Mouse (Mus musculus) cerebellum, adult 11-12 months (tissue): ENCODE measurements around the gene Adra2b.

Source experiments
- DNase-seq: peaks from one replicate; pipeline ENCODE4 v3.0.0; 2022

The Adra2b gene

GRCm38 (mm10) chr2:127362459-127363281 is at the start of gene Adra2b:
Adra2b (plus strand) TSS chr2:127363208.
- peak; percentile 53 for DNase-seq

- DNase-seq, result no peak
Observed at GRCm38 (mm10) chr2:127313878-127314277, 49.1 kb upstream of the Adra2b start.

GRCm38 (mm10) chr2:127314467-127315154 is 48.4 kb upstream of the Adra2b start:
- DNase-seq, result no peak

- no peak for DNase-seq
Observed at GRCm38 (mm10) chr2:127315155-127315470, 47.9 kb upstream of the Adra2b start.

- DNase-seq, result no peak
Observed at GRCm38 (mm10) chr2:127316431-127316830, 46.6 kb upstream of the Adra2b start.

- DNase-seq, result no peak
Observed at GRCm38 (mm10) chr2:127318136-127318535, 44.9 kb upstream of the Adra2b start.

GRCm38 (mm10) chr2:127319071-127319470 is 43.9 kb upstream of the Adra2b start:
- no peak for DNase-seq

GRCm38 (mm10) chr2:127322671-127323285 is 40.2 kb upstream of the Adra2b start:
- no peak for DNase-seq

GRCm38 (mm10) chr2:127323667-127324066 is 39.3 kb upstream of the Adra2b start:
- no peak for DNase-seq

- DNase-seq, result no peak
Observed at GRCm38 (mm10) chr2:127324456-127324855, 38.6 kb upstream of the Adra2b start.

- DNase-seq, result no peak
Observed at GRCm38 (mm10) chr2:127328090-127328851, 34.7 kb upstream of the Adra2b start.

GRCm38 (mm10) chr2:127332807-127333570 is 30.0 kb upstream of the Adra2b start:
- no peak for DNase-seq

GRCm38 (mm10) chr2:127333945-127334603 is 28.9 kb upstream of the Adra2b start:
- DNase-seq, result no peak

- no peak for DNase-seq
Observed at GRCm38 (mm10) chr2:127335078-127335541, 27.9 kb upstream of the Adra2b start.

- DNase-seq, result peak; percentile 54
Observed at GRCm38 (mm10) chr2:127335767-127336496, 27.1 kb upstream of the Adra2b start, which contains the start of gene Dusp2. Dusp2 (plus strand) TSS chr2:127336159.

- DNase-seq, result no peak
Observed at GRCm38 (mm10) chr2:127336497-127336832, 26.5 kb upstream of the Adra2b start.

GRCm38 (mm10) chr2:127336885-127337284 is 26.1 kb upstream of the Adra2b start:
- DNase-seq, result no peak

- DNase-seq, result peak; percentile 46
Observed at GRCm38 (mm10) chr2:127337531-127337930, 25.5 kb upstream of the Adra2b start.

GRCm38 (mm10) chr2:127338012-127338411 is 25.0 kb upstream of the Adra2b start:
- DNase-seq, result no peak

- no peak for DNase-seq
Observed at GRCm38 (mm10) chr2:127338416-127338815, 24.6 kb upstream of the Adra2b start, which contains the start of gene Astl. Astl (plus strand) TSS chr2:127338639.

- no peak for DNase-seq
Observed at GRCm38 (mm10) chr2:127338833-127339232, 24.2 kb upstream of the Adra2b start.
